Mouse (Mus musculus) brain, embryonic 14.5 days (tissue): ENCODE measurements at regions not wholly inside any gene's neighbourhood (a gene's known extent, or its start where the extent isn't known, plus 50 kb on each side); places are given as distances from the start of the nearest gene placed in this dataset.

ENCODE experiments used
- DNase-seq: peaks from one replicate; pipeline ENCODE4 v3.0.0-alpha.2; 2011; ENCODE audit warnings: low read depth
- CTCF ChIP-seq: fragments of 200-500 bp; IDR thresholded peaks from 2 replicates; pipeline ENCODE4 v1.5.1; 2012; ENCODE audit warnings: inconsistent platforms, mild to moderate bottlenecking, moderate library complexity, borderline replicate concordance; ENCODE audit not compliant: insufficient read depth, insufficient read length; ENCODE audit errors: extremely low read depth
- POLR2A ChIP-seq: fragments of 200-500 bp; IDR thresholded peaks from 2 replicates; pipeline ENCODE4 v1.6.1; 2012; ENCODE audit warnings: mild to moderate bottlenecking, inconsistent platforms, borderline replicate concordance; ENCODE audit not compliant: poor library complexity, insufficient read depth, insufficient read length, severe bottlenecking; ENCODE audit errors: extremely low read depth

- TF ChIP-seq CTCF (no peak), POLR2A (no peak)
- peak; percentile 86 for DNase-seq
Measured at GRCm38 (mm10) chr4:83166867-83167814, 115.0 kb upstream of the Frem1 start.

- no peak for DNase-seq
- TF ChIP-seq CTCF, result no peak
- no peak for TF ChIP-seq POLR2A
Measured at GRCm38 (mm10) chr4:83146740-83147139, 94.6 kb upstream of the Frem1 start.

DNA sequence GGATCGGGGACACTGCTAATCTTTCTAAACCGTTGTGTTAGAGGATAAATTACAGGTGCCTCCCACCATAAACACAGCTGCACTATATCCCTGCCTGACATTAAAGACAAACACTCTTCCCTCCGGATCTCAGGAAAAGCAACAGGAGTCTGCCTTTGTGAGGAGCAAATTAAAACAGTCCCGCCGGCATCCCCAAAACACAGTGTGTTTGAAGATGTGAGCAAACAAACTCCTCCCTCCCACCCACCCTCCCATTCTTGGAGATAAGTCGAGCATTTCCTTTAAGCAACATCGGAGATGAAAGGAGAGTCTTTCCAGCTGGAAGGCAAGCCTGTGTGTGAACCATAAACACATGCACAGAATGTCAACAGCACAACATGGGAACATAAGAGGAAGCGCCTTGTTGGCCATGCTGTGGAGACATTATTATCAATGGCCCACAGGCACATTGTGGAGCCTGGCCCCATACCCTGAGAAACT lies 93.6 kb upstream of the Frem1 start:
- no peak for TF ChIP-seq CTCF
- no peak for TF ChIP-seq POLR2A
- DNase-seq, result peak; percentile 51

DNA sequence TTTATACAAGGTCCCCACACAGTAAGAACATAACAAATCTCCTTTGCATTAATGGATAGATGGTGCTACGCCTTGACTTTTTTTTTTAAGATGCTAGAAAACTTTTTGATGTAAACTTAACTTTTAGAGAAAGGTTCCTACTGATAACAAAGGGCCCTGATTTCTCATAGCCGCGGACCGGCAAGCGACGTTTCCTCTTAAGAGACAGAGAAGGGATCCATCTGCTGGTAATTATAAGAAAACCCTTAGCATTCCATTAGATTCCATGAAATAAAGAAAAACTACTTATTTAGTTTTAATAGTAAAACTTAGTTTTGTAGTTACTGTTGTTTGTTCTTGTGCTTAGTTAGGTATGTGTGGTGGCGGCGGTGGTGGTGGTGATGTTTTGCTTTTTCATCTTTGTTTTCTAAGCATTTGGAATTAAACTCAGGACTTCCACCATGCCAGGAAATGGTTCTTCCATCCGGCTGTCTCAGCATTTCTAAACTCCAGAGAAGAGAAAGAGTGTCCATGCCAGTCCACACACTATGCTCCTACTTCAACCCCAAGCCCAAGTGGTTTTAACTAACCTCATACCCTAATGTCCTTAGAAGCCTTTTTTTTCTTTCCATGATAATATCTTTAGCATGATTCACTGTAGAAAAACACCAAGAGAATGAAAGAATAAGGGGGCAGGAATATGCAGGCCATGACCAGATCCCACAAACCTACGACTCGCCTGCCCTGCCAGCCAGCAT lies 92.8 kb upstream of the Frem1 start:
- TF ChIP-seq POLR2A (no peak), CTCF (no peak)
- DNase-seq, result no peak

- TF ChIP-seq CTCF (no peak), POLR2A (no peak)
- peak; percentile 37 for DNase-seq
Measured at GRCm38 (mm10) chr4:83141736-83142135, 89.6 kb upstream of the Frem1 start.

DNA sequence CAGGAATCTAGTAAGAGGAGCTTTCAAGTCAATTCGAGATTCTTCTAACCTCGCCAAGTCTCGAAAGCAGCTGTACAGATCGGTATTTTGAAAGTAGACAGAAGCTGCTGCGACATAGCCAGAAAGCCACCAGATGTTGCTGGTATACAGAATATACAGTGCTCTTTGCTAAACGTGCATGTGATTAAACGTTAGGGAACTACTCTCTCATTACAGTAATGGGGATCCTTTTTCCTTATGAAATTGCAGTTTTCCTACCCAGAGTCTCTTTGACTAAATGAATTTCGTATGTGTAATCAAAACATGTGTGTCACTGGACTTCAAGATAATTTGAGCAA lies 70.5 kb upstream of the Frem1 start:
- no peak for DNase-seq
- TF ChIP-seq POLR2A (no peak), CTCF (no peak)

GRCm38 (mm10) chr4:83122003-83122667 lies 70.0 kb upstream of the Frem1 start:
- no peak for DNase-seq

DNA sequence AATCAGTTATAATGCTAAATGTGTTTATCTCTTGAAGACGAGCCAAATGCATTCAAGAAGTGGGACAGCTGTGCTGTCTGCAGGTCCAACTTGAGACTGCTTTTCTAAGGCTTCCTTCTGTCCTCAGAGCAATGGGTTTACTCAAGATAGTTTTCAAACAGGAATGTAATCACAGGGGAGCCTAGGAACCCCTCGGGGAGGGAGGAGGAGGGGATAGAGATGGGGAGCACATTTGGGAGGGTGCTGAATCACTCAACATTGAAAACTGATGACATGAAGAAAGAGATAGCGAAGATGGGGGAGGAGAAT lies 56.5 kb upstream of the Frem1 start:
- no peak for DNase-seq

More at GRCm38 (mm10) chr4:83122003-83122667, 70.0 kb upstream of the Frem1 start:
- no peak for TF ChIP-seq CTCF

GRCm38 (mm10) chr4:83107958-83108658 lies 56.0 kb upstream of the Frem1 start:
- no peak for DNase-seq
- TF ChIP-seq CTCF (no peak), POLR2A (no peak)

More for the DNA sequence above, 56.5 kb upstream of the Frem1 start:
- TF ChIP-seq CTCF (no peak), POLR2A (no peak)

DNA sequence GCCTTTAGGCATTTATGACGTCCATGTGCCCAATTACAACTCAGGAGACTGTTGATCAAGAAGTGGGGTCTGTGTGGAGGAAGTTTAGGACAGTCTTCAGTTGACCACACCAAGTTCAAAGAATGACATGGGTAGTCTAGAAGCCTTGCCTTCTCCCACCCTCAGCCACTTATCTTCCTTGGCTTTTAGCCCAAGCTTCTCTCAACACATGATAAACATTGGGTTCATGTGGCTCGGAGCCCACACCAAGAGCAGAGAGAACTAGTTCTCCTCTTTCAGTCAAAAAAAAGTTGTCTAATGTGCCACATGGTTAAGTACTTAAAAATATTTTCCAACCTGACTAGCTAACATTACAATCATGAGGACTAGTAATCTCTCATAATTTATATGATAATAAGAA lies 55.0 kb upstream of the Frem1 start:
- no peak for DNase-seq
- TF ChIP-seq CTCF, result no peak
- no peak for TF ChIP-seq POLR2A
